Mouse (Mus musculus) cerebellum, adult 11 months (tissue): ENCODE results near the gene Hdac8.

Source experiments
- DNase-seq: peaks from one replicate; pipeline ENCODE4 v3.0.0; 2022

Hdac8 gene

DNA sequence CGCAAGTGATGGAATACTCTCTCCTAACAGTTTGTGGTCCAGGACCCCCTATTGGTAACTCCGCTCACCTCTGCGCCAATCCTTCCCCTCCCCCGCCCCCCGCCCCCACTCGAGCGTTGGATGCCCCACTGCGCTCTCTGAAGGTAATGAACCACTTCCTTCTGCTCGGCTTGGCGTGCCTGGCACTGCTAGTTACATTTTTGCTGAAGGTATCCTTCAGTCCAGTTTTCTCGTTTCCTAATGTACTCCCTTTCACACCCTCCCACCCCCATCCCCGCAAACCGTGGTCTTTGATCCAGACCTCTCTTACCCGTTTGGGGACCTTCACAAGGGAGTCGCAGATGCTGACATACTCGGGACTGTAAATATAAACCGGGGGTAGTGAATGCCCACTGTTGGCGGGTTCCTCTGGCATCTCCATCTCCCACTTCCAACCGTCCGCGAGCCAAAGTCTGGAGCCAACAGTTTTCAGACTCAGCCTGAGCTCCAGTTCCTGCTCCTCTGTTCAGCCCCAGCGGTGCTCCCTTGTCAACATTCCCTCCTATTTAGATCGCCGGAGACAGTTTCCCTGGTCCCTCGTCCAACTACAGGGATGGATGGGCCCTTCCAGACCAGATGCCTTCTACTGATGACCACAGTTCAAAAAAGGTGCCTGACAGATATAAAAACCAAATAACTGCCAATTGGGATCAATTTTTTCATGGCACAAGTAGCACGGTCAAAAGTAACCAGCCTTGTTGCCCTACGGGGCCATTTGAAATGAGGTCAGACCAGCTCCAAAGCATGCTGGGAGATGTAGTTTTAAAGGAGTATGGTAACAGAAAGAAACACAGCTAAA is at the start of gene Hdac8:
TSS of gene Hdac8 (minus strand) at position 716 of the 838 bp plus-strand sequence.
- peak; percentile 40 for DNase-seq

DNA sequence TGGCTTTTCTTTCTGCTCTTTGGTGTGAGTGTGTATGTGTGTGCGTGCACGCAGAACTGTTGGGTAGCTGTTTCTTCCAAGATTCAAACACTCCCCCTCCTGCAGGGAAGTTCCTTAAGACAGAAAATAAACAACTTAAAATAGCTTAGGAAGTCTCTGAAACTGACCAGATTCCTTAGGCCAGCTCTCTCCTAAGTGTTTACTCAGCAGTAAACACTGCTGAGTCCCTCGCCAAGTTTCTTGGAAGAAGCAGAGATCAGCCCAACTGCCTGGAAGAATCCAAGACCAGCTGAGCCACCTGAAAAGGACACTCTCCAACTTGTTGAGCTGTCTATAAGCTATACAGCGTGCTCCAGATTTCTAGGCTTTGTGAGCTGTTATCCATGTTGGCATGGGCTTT is 4.0 kb upstream of the Hdac8 start:
- no peak for DNase-seq

DNA sequence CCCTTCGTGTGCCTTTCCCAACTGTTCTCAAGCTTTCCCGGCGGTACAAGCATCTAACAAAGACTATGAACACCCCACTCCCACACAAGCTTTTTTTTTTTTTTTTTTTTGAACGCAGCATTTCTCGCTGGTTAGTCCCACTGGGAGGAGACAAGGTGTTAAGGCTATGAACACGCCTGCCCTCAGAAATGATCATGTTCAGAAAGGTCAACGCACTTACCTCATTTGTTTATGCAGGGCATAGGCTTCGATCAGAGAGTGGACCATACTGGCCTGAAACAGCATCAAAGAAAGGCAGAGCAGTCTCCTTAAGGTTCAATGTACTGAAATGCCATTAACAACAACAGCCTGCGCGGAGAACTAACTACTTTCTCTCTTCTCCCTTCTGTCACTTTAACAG is 980 bp downstream of the Hdac8 start:
- no peak for DNase-seq

DNA sequence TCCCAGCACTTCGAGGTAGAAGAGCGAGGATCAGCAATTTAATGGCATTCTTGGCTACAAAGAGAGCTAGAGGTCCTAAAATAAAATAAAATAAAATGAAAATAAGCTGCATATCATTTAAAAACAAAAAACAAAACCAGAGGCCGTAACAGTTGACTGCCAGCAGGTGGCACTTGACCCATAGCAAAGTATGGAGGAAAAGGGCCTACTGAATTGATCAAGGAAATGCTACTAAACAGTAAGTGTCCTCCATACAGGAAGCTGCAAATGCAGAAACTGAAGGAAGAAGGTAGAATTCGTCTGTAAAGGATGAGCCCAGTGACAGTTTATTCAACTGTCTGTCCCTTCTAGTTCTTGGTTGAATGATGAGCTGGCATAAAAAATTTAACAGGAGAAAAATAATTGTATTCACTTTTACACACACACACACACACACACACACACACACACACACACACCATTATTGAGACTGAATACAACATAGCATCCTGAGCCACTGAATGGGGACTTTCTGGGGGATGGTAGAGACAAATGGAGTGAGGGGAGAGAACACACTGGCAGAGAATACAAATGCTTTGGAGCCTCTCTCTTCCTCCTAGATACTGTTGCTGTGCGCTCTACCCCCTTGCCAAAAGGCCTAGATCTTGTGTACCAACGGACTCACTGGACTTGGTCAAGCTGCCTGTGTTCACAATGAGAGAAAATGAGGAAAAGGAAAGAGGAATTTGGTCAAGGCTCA is 11.0 kb downstream of the Hdac8 start:
- no peak for DNase-seq

DNA sequence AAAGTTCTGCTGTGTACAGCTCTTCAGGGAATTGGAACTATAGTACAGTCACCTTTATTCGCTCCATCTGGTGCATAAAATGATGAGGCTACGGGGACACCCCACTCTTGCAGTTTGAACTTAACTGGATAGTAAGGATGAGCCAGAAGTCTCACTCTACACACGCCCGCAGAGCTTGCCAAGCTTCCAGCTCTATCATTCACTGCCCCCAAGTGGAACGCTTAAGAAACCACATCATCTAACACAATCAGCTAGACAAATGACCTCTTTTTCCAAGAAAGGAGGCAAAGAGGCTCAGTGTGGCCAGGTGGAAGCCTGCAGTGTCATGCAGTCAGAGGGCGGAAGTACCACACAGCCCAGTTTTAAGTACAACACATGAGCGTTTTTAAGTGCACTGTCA is 19.6 kb downstream of the Hdac8 start:
- no peak for DNase-seq

DNA sequence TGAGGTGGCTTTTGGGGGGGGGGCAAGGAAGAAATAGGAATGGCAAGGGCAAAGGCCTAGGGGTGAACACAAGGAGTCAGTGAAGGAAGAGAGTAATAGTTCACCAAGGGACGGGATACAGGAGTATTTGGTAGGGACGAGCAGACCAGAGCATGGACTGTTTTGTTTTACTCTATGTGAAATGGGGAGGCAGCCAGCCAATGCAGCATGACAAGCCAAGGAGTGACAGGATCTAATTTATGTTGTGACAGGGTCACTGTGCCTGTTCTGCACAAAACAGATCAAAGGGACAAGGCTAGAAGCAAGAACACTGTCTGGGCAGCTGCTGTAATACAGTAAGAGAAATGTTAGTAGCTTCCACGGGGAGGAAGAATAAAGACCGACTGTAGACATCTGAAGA is 25.5 kb downstream of the Hdac8 start:
- DNase-seq, result no peak

DNA sequence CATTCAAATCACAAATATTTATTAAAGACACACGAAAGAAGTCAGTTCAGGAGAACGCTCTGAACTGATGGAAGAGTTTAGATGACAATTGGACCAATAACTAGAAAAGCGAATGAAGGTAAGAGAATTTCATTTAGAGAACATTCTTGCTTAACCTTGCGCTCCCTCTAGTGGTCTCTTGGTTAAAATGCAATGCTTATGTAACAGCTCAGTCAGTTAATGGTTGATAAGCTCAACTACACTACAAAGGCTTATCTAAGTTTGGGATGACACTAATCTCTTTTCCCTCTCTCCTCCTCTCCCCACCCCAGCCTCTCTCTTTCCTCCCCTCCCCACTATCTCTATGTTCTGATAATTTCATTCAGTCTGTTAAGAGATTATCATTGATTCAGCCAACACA is 26.2 kb downstream of the Hdac8 start:
- peak; percentile 26 for DNase-seq

DNA sequence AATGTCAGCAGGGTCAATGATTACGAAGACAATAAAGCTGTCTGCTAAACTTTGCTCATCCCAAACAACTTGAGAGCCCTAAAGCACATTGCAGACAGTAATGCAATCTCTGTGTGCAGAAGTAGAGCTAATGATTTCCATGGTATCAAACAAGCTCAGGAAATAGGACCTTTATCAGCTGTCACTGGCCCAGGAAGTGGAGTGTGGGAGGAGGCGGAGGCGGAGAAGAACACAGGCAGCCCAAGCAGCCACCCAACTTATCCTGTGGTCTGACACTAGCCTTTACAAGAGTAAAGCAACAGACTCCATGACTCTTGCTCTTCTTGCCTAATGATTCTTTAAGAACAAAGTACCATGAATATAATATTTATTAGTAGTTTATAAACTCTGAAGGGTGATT is 26.7 kb downstream of the Hdac8 start:
- DNase-seq, result no peak

DNA sequence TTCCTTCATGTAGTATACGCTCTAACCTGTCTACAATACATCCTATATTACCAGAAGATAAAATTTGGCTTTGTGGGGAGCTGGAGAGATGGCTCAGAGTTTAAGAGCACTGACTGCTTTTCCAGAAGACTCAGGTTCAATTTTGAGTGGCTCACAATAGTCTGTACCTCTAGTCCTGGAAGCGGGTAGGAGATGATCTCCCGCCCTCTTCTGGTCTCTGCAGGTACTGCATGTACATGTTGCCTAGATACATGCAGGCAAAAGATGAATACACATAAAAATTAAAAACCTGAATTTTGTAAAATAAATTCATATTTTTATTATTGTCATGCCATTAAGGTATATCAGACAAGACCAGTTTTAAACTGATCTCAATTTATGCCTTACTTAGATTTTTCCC is 28.4 kb downstream of the Hdac8 start:
- DNase-seq, result peak; percentile 68

DNA sequence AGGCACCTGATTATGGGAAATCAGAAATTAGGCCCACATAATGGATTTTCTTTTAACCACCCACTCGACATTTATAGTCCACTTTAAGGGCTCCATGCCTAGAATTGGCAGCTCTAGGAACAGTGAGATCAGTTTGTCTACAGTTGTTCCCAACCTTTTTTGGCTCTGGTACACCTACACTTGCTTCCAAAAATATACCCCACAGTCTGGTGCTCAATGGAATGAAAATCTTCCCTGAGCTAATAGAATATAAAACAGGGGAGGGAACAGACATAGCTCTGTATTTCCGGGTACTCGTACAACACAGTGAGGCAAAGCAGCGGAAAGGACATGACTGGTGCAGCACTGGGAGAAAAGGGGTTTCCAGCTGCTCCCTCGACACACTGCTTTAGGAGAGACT is 29.6 kb downstream of the Hdac8 start:
- DNase-seq, result no peak

DNA sequence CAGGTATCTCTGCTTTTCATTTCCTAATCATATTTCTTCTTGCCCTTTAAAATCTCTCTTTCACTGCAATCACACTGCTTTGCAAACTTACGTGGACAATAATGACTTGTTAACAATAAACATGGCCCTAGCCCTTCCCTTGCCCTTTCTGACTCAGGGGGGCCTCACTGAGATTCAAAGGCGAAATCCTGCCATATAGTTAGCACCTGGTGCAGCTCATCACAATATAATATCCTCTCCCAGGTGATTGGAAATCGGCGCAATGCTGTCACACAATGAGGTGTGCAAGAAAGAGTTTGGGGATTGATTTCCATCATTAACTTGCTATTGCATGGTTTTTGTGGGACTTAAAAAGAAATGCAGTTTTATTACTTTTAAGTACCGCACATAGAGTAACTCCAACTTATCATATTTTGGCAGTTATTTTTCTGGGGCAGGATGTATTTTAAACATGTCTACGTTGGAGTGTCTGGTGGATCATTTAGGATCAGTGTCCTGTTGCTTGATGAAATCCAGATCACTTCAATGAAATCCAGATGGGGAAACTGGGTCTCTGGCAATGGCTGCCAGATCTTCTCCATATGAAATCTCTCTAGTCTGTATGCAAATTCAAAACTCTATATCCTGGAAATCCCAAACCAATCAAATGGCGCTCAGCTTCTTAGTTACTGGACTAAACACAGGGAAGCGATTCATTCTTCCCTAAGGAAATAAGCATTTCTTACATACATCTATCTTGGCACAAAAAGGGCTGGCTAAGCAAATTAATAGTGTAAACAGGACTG is 86.6 kb downstream of the Hdac8 start:
- no peak for DNase-seq

DNA sequence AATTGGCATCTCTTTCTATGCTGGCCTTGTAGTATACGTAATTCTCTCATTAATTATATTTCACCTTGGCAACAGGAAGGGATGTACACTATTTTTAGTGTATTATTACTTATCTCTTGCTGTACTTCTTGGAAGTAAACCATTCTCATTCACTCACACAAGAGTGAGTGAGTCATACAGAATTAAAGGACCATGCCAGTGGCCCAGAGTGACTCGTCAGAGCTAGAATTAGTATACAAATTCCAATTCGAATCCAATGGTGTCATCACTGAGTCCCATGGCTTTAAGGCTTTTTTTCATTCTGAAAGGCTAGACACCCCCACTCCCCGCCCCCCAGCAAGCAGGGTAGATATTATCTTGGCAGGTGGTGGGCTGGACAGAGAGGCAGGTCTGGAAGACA is 88.2 kb downstream of the Hdac8 start:
- DNase-seq, result no peak

DNA sequence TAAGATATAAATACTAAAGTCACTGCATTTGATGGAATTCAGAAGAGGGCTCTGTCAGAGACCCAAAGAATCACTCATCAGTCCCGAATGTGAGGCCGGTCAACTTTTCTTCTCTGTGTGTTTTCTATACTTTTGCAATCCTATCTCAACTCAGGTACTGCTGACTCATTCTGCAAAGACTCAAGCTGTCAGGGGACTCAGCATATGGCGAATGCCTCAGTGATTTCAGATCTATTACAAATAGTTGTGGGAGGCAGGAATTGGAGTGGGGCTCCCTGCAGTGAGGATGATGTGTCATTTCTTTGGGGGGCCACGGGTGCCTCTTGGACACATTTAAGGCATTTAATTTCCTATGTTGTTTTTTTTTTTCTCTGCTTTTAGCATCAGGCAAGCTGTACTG is 88.8 kb downstream of the Hdac8 start:
- DNase-seq, result no peak

DNA sequence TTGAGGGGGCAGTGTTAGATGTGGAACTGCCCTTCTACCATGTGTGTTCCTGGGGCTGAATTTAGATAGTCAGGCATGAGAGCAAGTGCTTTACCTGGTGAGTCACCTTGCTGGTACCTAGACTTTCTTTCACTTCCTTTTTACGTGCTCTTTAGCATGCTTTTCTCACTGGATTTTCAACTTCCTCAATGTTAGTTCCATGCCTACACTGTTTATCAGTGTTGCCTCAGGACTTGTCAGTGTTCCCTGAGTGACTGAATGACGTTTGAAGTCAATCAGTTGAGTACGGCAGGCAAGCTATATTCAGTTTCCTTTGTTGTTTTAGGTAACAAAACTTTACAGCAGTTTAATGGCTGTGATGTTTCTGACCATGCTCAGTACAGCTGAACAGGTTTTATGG is 120.4 kb downstream of the Hdac8 start:
- no peak for DNase-seq

DNA sequence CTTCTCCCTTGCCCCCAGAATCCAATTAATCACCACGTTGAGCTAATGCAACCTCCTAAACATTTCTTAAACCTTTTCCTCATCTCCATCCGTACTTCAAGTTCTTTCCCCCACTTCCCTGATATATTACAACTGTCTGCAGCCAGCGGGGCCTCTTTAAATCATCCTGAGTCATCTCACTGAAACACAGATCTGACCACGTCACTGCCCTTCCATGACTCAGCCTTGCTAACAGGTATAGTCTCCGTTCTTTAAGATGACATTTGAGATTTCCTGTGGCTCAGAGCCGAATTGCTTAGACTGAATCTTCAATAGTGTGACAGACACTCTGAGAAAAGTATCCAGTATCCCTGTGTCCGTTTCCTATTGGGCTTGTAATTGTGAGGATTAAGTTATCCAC is 122.0 kb downstream of the Hdac8 start:
- DNase-seq, result no peak

DNA sequence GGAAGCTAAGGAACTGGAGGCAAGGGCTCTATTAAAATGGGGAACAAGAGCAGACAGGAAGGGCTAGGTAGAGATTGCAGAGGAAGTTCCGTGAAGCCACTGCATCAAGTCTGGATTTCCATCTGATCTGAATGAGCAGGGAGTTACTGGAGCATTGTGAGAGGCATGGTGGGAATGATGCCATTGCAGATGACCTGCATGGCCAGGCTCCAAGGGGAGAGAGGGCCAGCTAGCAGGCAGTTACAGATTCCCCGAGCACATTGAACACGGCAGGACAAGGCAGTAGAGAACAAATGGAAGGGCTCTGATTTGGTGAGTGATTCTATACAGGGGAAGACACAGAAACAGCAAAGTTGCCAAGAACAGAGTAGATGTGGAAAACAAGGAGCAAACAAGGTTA is 138.6 kb downstream of the Hdac8 start:
- peak; percentile 60 for DNase-seq

DNA sequence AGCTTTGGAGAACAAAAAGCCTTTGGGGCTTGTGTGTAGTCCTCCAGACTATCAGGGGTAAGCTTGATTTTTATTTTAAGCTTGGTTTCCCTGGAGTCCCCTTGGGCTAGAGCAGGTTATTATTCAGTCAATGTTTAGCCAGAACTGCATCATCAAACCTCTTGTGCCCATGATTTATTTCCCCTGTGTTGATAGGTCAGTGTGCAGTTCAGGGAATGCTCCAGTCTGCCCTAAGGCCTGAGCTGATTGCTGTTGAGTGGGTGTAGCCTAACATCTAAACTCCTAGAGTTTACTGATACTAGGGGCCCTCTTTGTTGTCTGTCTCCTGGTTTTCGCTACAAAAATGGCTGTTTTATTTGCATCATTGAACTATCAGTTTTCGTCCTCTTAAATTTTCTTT is 142.9 kb downstream of the Hdac8 start:
- DNase-seq, result no peak

DNA sequence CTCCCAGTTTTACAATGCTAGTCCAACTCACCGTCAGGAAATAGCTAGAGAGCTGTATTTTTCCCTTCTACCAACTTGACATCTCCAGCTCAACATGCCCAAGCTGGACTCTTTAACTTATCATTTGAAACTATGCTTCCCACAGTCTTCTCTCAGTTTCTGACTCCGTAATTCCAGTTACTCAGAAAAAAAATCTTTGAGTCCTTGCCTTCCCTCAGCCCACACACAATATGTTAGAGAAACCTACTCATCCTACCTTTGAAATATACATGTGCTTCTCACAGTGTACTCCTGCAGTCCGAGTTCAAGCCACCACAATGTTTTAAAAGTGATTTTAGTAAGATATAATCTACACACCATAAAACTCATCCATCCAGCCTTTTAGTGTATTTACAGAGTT is 151.7 kb downstream of the Hdac8 start:
- DNase-seq, result no peak

DNA sequence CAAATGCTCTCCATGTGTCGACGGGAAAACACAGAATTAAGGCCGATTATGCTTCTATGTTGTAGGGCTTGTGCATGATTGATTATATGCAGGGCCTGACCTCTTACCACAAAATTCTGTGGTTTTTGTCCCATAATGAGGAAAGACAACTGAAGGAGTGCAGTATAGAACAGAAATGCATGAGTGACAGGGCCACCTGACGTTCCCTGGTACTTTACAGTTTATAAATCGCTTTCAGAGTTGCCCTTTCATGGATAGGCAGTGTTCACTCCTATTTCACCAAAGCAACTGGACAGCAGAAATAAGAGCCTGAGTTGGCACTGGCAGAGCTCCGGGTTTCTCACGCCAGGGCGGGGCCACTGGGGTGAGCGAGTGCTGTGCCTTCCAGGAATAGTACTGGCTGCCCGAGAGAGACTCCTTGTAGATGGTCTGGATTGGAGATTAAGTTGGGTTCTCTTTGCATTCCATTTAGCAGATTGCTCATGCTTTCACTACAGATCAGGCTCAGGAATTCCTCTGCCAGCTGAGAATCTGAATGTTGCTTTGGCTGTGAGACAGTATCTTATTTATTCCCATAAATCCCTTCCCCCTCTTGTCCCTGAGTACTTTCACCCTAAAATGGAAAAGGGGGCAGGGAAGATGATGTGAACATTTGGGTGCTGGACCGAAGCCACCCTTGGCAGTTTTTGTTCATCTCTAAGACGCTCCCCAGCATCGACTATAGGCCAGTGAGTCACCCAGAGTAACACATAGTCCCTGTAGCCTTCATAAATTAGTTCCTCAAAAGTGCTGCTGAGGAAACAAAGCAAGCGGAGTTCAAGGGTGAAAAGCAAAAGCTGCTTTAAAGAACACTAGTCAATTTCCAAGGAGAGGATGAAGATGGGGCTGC is 155.1 kb downstream of the Hdac8 start:
- peak; percentile 5 for DNase-seq

DNA sequence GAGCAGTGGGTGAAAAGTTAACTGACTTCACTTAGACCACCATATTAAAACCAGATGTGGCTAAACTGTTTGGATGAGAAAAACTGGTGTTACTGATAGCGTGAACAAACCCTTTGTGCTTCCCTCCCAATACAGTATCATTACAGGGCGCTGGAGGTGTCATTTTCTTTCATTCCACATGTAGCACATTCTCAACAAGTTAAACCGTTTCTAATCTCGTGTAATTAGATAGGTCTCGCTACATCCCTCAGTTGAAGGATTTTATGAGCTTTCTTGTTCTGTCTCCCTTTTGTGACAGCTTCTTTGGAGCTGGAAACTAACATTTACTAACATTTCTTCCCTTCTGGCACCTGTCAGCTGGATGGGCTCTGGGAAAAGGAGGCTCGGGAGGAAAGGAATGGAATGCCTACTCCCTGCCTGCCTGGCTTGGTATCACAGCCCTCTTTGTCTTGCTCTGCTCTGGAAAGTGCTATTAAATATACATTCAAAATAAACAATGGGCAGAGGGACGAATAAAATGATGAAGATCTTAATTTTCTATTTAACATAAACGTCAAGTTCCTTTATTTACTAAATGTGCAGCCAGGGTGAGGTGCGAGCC is 156.2 kb downstream of the Hdac8 start:
- DNase-seq, result no peak

DNA sequence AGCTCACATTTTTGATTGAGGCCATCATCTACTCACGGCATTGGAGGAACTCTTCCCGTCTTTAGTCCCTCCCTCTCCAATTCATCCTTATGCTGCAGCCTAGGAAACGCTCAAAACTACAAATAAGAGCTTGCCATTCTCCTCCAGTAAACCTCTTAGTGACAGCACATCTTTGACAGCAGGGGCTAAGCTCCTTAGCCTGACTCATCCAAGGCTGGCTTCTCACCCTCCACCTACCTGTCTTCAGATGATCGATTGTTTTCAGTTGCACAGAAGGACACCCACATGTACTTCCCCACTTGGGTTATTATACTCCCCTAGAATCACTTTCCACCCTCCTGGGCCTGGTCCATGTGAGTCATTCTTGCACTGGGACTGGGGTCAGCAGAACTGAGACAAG is 163.5 kb downstream of the Hdac8 start:
- DNase-seq, result no peak
